Mouse (Mus musculus) E14TG2a.4 (cell line): ENCODE measurements around the gene Gorasp1.

Experiments used
- CTCF ChIP-seq: conservative IDR thresholded peaks from 2 replicates; pipeline ENCODE4 v1.5.1; 2014; ENCODE audit warnings: low read length
- NANOG ChIP-seq: IDR thresholded peaks from 2 replicates; pipeline ENCODE4 v1.6.1; 2014; ENCODE audit warnings: borderline replicate concordance, low read length, mixed read lengths
- POU5F1 ChIP-seq: IDR thresholded peaks from 2 replicates; pipeline ENCODE4 v1.6.1; 2014; ENCODE audit warnings: low read length, borderline replicate concordance

GRCm38 (mm10) chr9:119888843-119889246 lies 48.5 kb downstream of the Gorasp1 start:
- TF ChIP-seq CTCF (no peak), NANOG (no peak), POU5F1 (no peak)
